Mouse (Mus musculus) kidney, adult 2 months (tissue): Measurements from ENCODE around the gene Ddb2.

Experiments
- CTCF ChIP-seq: fragments of 200-500 bp; conservative IDR thresholded peaks from 2 replicates; pipeline ENCODE4 v1.5.1; 2011; ENCODE audit warnings: low read depth, mild to moderate bottlenecking, control low read depth, low read length, moderate library complexity, mixed read lengths; ENCODE audit not compliant: insufficient read depth, insufficient read length
- POLR2A ChIP-seq: fragments of 200-500 bp; IDR thresholded peaks from one replicate; pipeline ENCODE4 v1.6.1; 2011; ENCODE audit warnings: low read depth, low read length, control low read depth

GRCm38 (mm10) chr2:91202222-91202971, 34.4 kb downstream of the Ddb2 start, which contains the start of the genes Nr1h3 and Acp2:
- TF ChIP-seq POLR2A: peak; percentile 82
- no peak for TF ChIP-seq CTCF
